Mouse (Mus musculus) lung, embryonic 14.5 days (tissue): Measurements from ENCODE around the gene Dscam. TPM values are rescaled to one million over a fixed set of nuclear protein-coding genes. Genes with fewer than 3 reads are reported as not detected.
A peak's percentile ranks its signal among the peaks of the same experiment; 100 is the strongest.

ENCODE experiments used
- ATAC-seq: fragments of 200-750 bp; cut with Nextera tagmentation; 2 replicates; pipeline ENCODE4 v1.8.0; 2017; ENCODE audit warnings: mild to moderate bottlenecking, moderate TSS enrichment, moderate library complexity; ENCODE audit not compliant: insufficient read depth
- DNase-seq: peaks from one replicate; pipeline ENCODE4 v3.0.0-alpha.2; 2015
- H3K27ac ChIP-seq: fragments of 300-500 bp; sonication (generic); 2 replicates; pipeline ENCODE4 v1.5.1; 2014; ENCODE audit warnings: low read depth, mild to moderate bottlenecking, moderate library complexity
- H3K27me3 ChIP-seq: fragments of 300-500 bp; sonication (generic); 2 replicates; pipeline ENCODE4 v1.6.1; 2014; ENCODE audit warnings: low read length, control low read depth; ENCODE audit not compliant: insufficient read depth
- H3K36me3 ChIP-seq: fragments of 300-500 bp; sonication (generic); 2 replicates; pipeline ENCODE4 v1.6.1; 2014; ENCODE audit warnings: control low read depth; ENCODE audit not compliant: insufficient read depth
- H3K4me1 ChIP-seq: fragments of 300-500 bp; sonication (generic); 2 replicates; pipeline ENCODE4 v1.6.1; 2014; ENCODE audit warnings: antibody characterized with exemption, control low read depth; ENCODE audit not compliant: insufficient read depth
- H3K4me2 ChIP-seq: fragments of 300-500 bp; sonication (generic); 2 replicates; pipeline ENCODE4 v1.6.1; 2014; ENCODE audit warnings: mild to moderate bottlenecking
- H3K4me3 ChIP-seq: fragments of 300-500 bp; sonication (generic); 2 replicates; pipeline ENCODE4 v1.5.1; 2014; ENCODE audit warnings: low read depth, low read length
- H3K9ac ChIP-seq: fragments of 300-500 bp; sonication (generic); 2 replicates; pipeline ENCODE4 v1.6.1; 2014
- H3K9me3 ChIP-seq: fragments of 300-500 bp; sonication (generic); 2 replicates; pipeline ENCODE4 v1.6.1; 2016; ENCODE audit warnings: low read depth, low read length, control low read depth
- CTCF ChIP-seq: IDR thresholded peaks from 2 replicates; pipeline ENCODE4 v1.5.1; 2016; ENCODE audit warnings: antibody characterized with exemption, low read depth
- WGBS: fragments of 180-500 bp; shearing (Covaris S2); extraction: QIAGEN DNeasy Blood & Tissue Kit; methylation state at CpG from one replicate; pipeline ENCODE4 v1.1.7; 2014; 5-methylcytosine and 5-hydroxymethylcytosine counted together
- polyA plus RNA-seq: library from polyadenylated mRNA; unstranded; fragments of >200 nt; fragmentation: Nextera tagmentation; extraction: Ambion mirVana; gene quantifications from 2 replicates; pipeline ENCODE4 v1.2.1, GENCODE M21; 2014

Gene Dscam
- polyA plus RNA-seq, 1 experiment from 2014 or later: not detected

DNA sequence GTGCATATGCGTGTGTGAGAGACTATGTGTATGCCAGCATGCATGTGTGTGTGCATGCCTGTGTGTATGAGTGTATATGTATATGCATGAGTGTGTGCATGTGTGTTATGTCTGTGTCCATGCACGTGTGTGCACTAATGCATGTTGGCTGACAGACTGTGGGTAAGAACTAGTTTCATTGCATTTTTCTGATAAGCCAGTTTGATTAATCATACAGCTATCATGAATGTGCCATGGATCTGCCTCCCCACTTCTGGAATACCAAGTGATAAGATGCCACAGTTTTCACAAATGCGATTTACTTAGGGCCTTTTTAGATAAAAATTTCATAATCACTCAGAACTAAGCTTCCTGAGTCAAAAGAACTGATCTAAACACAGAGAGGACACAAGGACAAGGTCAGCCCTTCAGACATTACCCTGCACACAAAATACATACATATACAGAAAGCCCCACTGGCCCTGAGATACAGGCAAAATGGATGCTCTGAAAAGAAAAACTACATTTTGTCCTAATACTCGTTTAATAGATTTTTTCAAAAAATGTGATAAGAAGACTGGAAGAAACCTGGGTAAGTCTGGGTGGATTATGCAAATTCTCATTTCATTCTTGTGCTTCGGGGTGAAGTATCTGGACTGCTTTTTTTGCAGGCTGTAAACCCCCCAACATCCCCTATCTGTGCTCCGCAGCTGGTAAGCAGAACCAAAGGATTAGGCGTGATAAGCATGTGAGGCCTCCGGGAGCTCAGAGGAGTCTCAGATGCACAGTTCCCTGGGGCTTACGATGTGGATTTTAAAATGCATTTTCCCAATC lies 164.3 kb downstream of the Dscam start:
- TF ChIP-seq CTCF: no peak
- Histone ChIP-seq H3K27me3 (no peaks in the 10 kb centered on the region), H3K9me3 (no peaks in the 10 kb centered on the region), H3K36me3 (no peaks in the 10 kb centered on the region), H3K27ac (no peak overlapping the region), H3K4me1 (no peaks in the 10 kb centered on the region), H3K4me2 (no peak overlapping the region), H3K4me3 (no peak overlapping the region), H3K9ac (no peak overlapping the region)
- WGBS: 44% methylated on average over 9 of the region's 9 CpGs
- ATAC-seq: peak; percentile 41; the same call in 1 of the 2 replicates
- DNase-seq: no peak

- no peak for TF ChIP-seq CTCF
- no peaks in the 10 kb centered on the region for H3K4me1 ChIP-seq
- H3K9me3 ChIP-seq: no peaks in the 10 kb centered on the region
- no peaks in the 10 kb centered on the region for H3K27me3 ChIP-seq
- WGBS: 38% methylated on average over 1 of the region's 1 CpGs
- H3K27ac ChIP-seq: no peak overlapping the region
- no peak overlapping the region for H3K4me3 ChIP-seq
- H3K9ac ChIP-seq: no peak overlapping the region
- no peaks in the 10 kb centered on the region for H3K36me3 ChIP-seq
- no peak for ATAC-seq
- no peak for DNase-seq
- no peak overlapping the region for H3K4me2 ChIP-seq
Observed at GRCm38 (mm10) chr16:97003965-97004364, 166.6 kb downstream of the Dscam start.

DNA sequence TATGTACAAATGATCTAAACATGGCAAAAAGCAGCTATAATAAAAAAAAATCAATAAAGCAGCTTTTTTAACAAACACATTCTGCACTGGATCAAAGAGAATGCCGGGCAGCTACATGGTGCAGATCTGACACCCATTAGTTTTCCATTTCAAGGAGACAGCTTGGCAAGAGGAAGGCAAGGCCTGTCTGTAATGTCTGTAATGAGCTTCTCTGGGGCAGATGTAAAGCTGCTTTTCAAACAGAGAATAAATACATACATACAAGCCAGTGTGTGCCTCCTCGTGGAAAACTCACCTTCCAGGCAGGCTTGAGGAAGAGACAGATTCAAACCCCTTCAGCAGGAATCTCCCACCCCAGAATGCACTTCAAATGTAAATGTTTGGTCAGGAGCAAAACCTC lies 167.7 kb downstream of the Dscam start:
- Histone ChIP-seq H3K27me3 (no peaks in the 10 kb centered on the region), H3K4me3 (no peak overlapping the region), H3K4me2 (no peak overlapping the region), H3K9me3 (no peaks in the 10 kb centered on the region), H3K36me3 (no peaks in the 10 kb centered on the region), H3K9ac (no peak overlapping the region), H3K4me1 (no peaks in the 10 kb centered on the region), H3K27ac (no peak overlapping the region)
- DNase-seq: no peak
- no peak for TF ChIP-seq CTCF
- ATAC-seq: no peak
- 25% methylated on average over 2 of the region's 2 CpGs for WGBS

DNA sequence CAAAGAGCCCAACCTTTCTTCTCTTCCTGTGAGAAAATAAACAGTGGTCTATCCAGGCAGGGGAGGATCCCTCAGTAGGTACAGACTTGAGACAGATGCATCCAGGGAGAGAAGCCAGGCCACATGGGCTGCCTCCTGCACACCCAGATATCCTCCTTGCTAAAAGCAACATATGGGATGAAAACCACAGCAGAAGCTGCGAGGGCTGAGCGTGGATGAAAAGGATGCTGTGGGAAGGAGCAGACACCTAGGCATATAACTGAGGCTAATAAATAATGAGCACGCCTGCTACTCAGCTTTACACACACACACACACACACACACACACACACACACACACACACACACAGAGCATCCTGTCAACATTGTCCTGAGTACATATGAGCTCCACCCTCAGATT lies 168.4 kb downstream of the Dscam start:
- Histone ChIP-seq H3K36me3 (no peaks in the 10 kb centered on the region), H3K4me2 (no peak overlapping the region), H3K4me3 (no peak overlapping the region), H3K27me3 (no peaks in the 10 kb centered on the region), H3K27ac (no peak overlapping the region), H3K9ac (no peak overlapping the region), H3K9me3 (no peaks in the 10 kb centered on the region), H3K4me1 (no peaks in the 10 kb centered on the region)
- DNase-seq: no peak
- no peak for TF ChIP-seq CTCF
- no peak; the same call in 1 of the 2 replicates for ATAC-seq
- 53% methylated on average over 3 of the region's 3 CpGs for WGBS

DNA sequence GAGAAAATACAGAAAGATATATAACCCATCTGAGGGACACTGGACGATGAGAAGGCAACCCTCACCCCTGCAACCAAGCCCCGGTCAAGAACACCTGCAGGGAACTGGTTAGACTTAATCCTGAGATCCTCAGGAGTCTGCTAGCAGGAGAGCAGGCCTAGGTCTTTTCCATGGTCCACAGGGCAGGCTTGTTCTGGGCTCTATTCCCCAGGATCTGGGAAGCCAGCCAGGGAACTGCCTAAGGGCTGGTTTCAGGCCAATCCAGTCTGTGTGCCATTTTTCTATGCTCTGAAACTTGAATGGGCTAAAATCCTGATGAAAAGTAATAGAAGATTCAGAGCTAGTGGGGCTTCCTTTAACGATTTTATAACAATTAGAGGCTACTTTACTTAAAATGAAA lies 173.7 kb downstream of the Dscam start:
- H3K4me3 ChIP-seq: no peak overlapping the region
- no peaks in the 10 kb centered on the region for H3K36me3 ChIP-seq
- no peak for TF ChIP-seq CTCF
- no peaks in the 10 kb centered on the region for H3K27me3 ChIP-seq
- WGBS: 59% methylated on average over 3 of the region's 3 CpGs
- peak; percentile 74; the same call in 1 of the 2 replicates for ATAC-seq
- DNase-seq: peak; percentile 85
- no peak overlapping the region for H3K9ac ChIP-seq
- H3K27ac ChIP-seq: no peak overlapping the region
- H3K4me2 ChIP-seq: no peak overlapping the region
- no peaks in the 10 kb centered on the region for H3K4me1 ChIP-seq
- no peaks in the 10 kb centered on the region for H3K9me3 ChIP-seq

GRCm38 (mm10) chr16:96995858-96996257 lies 174.7 kb downstream of the Dscam start:
- WGBS: 66% methylated on average over 4 of the region's 4 CpGs
- Histone ChIP-seq H3K4me2 (no peak overlapping the region), H3K36me3 (no peaks in the 10 kb centered on the region), H3K27ac (no peak overlapping the region), H3K27me3 (no peaks in the 10 kb centered on the region), H3K4me3 (no peak overlapping the region), H3K9me3 (no peaks in the 10 kb centered on the region), H3K4me1 (no peaks in the 10 kb centered on the region), H3K9ac (no peak overlapping the region)
- DNase-seq (no peak), ATAC-seq (no peak)
- TF ChIP-seq CTCF: no peak

DNA sequence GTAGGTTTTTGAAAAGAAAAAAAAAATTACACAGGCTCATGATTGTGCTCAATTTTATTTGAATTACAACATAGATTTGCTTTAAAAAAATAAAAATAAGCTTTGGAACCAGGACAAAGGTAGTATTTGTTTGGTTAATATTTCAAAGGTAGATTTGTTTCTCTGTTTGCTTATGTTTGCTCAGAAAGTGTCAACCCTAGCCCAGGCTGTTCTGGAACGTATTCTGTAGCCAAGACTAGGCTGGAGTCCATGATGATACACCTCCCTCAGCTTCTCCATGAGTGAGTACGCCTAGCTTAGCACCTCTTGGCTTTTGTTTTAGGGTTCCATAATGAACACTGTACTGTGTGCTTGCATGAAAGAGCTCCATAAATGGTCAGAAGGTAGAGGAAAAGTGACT lies 183.2 kb downstream of the Dscam start:
- Histone ChIP-seq H3K27ac (no peak overlapping the region), H3K9ac (no peak overlapping the region), H3K4me2 (no peak overlapping the region), H3K27me3 (no peaks in the 10 kb centered on the region), H3K4me3 (no peak overlapping the region), H3K4me1 (no peaks in the 10 kb centered on the region), H3K36me3 (no peaks in the 10 kb centered on the region), H3K9me3 (no peaks in the 10 kb centered on the region)
- ATAC-seq: no peak
- no peak for TF ChIP-seq CTCF
- WGBS: 59% methylated on average over 2 of the region's 2 CpGs
- DNase-seq: no peak
